Mouse (Mus musculus): ENCODE data around the gene Hid1. TPM values are rescaled to one million over a fixed set of nuclear protein-coding genes. Genes with fewer than 3 reads are reported as not detected.

The Hid1 gene
- total RNA-seq (2023) = under 1 TPM; 0.45 to 0.73 TPM

DNA sequence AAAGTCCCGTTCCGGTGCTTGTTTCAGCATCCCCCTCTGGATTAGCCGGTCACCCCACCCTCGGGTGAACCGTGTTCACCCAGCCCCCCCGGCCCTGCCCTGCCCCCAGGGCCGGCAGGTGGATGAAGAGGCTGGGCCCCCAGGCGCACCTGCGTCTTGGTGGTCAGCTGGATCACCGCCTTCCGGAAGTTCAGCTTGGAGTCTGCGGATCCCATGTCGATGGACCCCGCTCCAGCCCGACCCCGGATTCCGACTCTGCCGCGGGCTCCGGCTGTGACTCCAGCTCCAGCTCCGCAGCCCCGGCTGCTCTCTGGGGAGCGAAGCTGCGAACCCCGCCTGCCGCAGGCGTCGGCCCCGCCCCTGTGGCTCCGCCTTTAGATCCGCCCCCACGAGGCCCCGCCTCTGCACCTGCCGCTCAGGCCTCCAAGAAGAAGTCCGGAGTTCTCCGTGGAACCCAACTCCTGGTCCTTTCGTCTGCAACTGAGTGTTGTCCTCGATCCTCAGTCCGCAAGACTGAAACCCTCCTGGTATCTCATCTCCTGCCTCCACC lies at the start of gene Hid1:
TSS of gene Hid1 (minus strand) at position 362 of the 550 bp plus-strand sequence.

DNA sequence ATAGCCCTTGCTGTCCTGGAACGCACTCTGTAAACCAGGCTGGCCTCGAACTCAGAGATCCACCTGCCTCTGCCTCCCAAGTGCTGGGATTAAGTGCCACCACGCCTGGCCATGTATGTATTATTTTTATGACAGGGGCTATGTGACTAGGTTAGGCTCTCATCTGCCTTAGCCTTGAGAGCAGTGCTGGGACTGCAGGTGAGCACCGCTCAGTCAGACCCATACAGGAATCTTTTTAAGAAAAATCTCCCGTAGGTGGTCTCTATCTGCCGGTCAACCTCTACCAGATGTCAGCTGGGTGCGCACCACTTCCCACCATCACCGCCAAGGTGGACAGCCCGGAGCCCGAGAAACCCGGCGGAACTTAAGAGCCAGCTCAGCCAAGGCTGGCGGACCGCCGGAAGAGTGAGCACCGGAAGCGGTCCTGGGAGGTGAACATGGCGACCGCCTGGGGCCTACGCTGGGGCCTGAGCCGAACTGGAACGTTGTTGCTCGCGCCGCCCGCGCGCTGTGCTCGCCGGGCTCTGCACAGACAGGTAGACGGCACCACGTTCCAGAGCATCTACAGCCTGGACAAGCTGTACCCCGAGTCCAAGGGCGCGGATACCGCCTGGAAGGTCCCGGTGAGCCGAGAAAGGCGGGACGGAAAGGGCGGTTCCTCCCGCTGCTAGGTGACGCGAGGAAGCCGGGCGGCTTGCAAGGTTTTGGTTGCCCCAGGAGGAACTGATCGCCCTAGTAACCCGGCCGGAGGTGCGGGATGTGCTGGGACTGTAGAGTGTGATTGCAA lies 36.0 kb upstream of the Hid1 start, which contains the start of gene Mrpl58:
TSS of gene Mrpl58 (plus strand) at position 415 of the 787 bp plus-strand sequence.

DNA sequence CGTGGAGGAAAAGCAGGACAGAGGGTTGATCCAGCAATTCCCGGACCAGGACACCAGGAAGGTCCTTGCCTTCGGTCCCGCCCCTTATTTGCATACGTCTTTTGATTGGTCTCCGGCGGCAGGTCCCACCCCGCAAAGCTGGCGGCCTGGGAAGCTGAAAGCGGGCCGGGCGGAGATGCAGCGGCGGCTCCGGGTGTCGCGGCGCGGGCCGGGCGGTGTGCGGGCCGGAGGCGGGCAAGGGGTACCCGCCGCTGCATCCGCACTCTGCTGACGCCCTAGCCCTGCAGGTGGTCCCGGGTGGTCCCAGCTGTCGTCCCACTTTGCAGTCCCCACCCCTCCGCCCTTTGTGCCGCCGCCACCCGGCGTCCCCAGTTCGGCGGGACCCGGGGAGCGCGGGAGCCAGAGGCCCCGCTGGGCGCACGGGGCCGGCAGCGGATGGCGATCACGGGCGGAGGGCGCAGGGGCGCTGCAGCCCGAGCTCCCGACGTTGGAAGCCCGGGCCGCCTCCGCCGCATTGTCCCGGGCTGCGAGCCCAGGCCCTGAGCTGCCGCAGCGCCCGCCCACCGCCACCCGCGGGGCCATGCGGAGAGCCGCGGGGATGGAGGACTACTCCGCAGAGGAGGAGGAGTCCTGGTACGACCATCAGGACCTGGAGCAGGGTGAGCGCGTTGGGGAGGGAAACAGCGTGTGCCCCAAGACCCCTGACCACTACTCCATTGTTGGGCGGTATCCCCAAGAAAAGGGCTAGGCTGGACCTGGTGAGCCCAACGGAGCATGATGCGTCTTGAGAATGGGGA lies 14.4 kb upstream of the Hid1 start, which contains the start of gene Cdr2l:
TSS of gene Cdr2l (plus strand) at position 174 of the 797 bp plus-strand sequence.

DNA sequence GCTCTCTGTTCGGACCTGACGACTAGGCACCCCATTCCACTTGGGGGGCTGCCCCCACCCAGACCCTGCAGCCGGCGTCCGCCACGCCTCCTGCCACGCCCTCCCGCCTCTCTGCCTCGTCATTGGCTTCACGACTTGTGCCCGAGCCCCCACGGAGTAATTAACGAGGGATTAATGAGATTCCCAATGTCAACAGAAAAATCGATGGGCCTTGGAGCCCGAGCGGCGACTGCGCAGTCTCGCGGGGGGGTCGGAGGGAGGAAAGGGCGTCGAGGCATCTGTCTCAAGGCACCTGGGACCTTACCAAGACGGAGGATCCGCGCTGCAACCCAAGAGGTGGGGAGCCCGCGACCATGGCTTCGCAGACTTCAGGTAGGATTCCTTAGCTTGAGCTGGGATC lies 33.0 kb downstream of the Hid1 start, which contains the start of gene Otop3:
TSS of gene Otop3 (plus strand) at position 201 of the 400 bp plus-strand sequence.

DNA sequence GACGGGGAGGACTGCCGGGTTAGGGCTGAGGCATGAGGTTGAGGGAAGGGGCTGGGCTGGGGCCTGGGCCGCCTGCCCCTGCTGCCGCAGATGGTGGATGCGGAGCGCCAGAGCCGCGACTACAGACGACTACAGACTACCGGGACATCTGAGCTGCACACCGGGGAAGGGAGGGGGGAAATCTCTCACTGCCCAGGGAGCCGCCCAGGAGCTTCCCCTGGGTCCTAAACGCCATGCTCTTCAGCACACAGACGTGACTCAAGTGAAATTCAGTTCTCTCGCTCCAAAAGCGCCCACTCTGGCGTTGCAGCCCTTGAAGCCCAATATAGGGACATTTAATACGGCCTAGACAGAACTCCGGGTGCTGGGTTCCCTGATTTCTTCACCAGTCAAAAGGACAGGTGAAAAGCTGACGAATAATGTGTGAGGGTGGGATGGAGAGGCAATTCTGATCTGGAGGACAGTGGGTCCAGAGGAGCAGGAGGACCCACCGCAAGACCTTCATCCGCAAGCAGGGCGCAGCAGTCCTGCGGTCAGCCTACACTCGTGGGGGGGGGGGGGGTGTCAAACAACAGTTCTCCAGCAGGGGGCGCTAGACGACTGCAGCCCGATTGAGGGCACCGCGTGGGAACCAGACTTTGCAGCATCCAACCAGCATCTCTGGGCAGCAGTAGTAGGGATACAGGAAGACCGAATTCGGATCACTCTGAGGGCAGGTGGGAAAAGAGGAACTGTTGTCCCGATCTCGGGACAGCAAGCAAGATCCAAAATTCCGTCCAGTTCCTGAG lies 45.5 kb downstream of the Hid1 start, which contains the start of gene Ush1g:
TSS of gene Ush1g (minus strand) at position 136 of the 788 bp plus-strand sequence.

DNA sequence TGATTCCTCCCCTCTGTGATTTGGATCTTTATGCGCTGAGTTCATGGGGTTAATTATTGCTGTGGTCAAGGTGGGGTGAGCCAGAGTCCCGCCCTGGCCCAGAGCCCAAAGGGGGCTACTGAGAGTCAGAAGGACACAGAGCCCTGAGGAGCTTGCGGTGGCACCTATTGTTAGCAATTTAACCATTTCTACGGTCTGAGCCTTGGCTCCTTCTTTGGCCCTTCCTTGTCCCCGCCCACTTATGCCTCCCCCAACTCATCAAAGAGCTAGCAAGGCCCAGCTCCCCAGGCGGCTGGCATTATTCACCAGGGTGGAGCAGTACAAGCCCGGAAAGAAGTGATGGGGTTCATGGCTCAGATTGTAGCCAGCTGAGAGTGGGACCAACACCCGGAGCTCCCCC lies 60.7 kb downstream of the Hid1 start, which contains the start of gene Otop2:
TSS of gene Otop2 (plus strand) at position 301 of the 400 bp plus-strand sequence.

Other genes with a start within 250 kb of the Hid1 start
- 10 to 100 TPM; 28.8 to 29.9 TPM for gene Cd300lf, start 233.8 kb downstream of the Hid1 start, total RNA-seq (2023)
- gene Slc9a3r1, start 204.4 kb downstream of the Hid1 start, total RNA-seq (2023) = 10 to 100 TPM; 82.4 to 86.6 TPM
- gene Tmem104, start 180.3 kb downstream of the Hid1 start, total RNA-seq (2023) = 10 to 100 TPM; 59.0 to 72.0 TPM
- gene Nat9, start 179.9 kb downstream of the Hid1 start, total RNA-seq (2023) = 10 to 100 TPM; 16.3 to 18.5 TPM
- not detected for gene Grin2c, start 100.5 kb downstream of the Hid1 start, total RNA-seq (2023)
- 10 to 100 TPM; 10.6 to 12.1 TPM for gene Fdxr, start 90.7 kb downstream of the Hid1 start, total RNA-seq (2023)
- gene Fads6, start 70.1 kb downstream of the Hid1 start, total RNA-seq (2023) = 1 to 10 TPM; 1.2 to 1.4 TPM
- not detected for gene Otop2, start 60.6 kb downstream of the Hid1 start, total RNA-seq (2023)
- gene Ush1g, start 45.7 kb downstream of the Hid1 start, total RNA-seq (2023) = not detected
- gene Otop3, start 33.0 kb downstream of the Hid1 start, total RNA-seq (2023) = not detected
- gene Cdr2l, start 14.2 kb upstream of the Hid1 start, total RNA-seq (2023) = under 1 TPM; 0.21 to 0.36 TPM
- 10 to 100 TPM; 51.8 to 56.5 TPM for gene Mrpl58, start 36.0 kb upstream of the Hid1 start, total RNA-seq (2023)
- 100 to 1,000 TPM; 227 to 243 TPM for gene Atp5h, start 52.2 kb upstream of the Hid1 start, total RNA-seq (2023)
- gene Kctd2, start 52.4 kb upstream of the Hid1 start, total RNA-seq (2023) = 10 to 100 TPM; 33.9 to 34.2 TPM
- not detected for gene Trim80, start 72.8 kb upstream of the Hid1 start, total RNA-seq (2023)
- under 1 TPM in 1 of 2 experiments, not detected in 1; 0.21 TPM for gene Slc16a5, start 94.7 kb upstream of the Hid1 start, total RNA-seq (2023)
- 10 to 100 TPM; 31.8 to 35.1 TPM for gene Armc7, start 107.9 kb upstream of the Hid1 start, total RNA-seq (2023)
- 10 to 100 TPM; 91.6 to 94.8 TPM for gene Nt5c, start 124.1 kb upstream of the Hid1 start, total RNA-seq (2023)
- 100 to 1,000 TPM; 177 to 178 TPM for gene Jpt1, start 146.6 kb upstream of the Hid1 start, total RNA-seq (2023)
- 100 to 1,000 TPM; 185 to 191 TPM for gene Sumo2, start 168.5 kb upstream of the Hid1 start, total RNA-seq (2023)
- gene Nup85, start 196.7 kb upstream of the Hid1 start, total RNA-seq (2023) = 10 to 100 TPM; 32.4 to 40.1 TPM
- 10 to 100 TPM; 19.5 to 22.1 TPM for gene Mrps7, start 236.2 kb upstream of the Hid1 start, total RNA-seq (2023)
- gene Gga3, start 236.3 kb upstream of the Hid1 start, total RNA-seq (2023) = 10 to 100 TPM; 74.0 to 86.5 TPM
- gene Mif4gd, start 245.2 kb upstream of the Hid1 start, total RNA-seq (2023) = 10 to 100 TPM; 42.1 to 46.5 TPM

Data from monocyte, adult 59 days (primary cell).